Mouse (Mus musculus) testis, postnatal 14 days (tissue): Measurements from ENCODE around the gene Snx8.
"Not testable (repeated sequence)": the region's sequence is repeated elsewhere in the genome, so short reads cannot be mapped to it uniquely, and the experiment has no call there.

ENCODE experiments used
- DNase-seq: peaks from one replicate; pipeline ENCODE4 v3.0.0; 2021; ENCODE audit warnings: low spot score

The Snx8 gene

DNA sequence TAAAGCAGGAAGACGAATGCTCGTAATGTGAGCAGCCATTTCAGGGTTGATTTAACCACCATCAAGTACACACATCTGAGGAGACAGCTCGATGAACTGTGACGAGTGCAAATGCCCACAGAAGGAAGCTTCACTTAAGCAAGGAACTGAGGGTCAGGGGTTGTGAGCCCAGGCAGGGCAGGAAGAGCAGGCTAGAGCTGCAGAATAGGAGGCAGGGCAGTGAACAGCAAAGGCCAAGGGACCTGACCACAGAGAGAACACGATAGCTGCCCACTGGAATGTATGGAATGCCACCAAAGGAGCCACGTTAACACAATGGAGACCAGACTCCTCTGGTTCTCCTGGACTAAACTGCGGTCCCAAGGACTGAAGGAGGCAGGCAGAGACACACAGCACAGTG, 5.5 kb downstream of the Snx8 start:
- DNase-seq, result no peak

DNA sequence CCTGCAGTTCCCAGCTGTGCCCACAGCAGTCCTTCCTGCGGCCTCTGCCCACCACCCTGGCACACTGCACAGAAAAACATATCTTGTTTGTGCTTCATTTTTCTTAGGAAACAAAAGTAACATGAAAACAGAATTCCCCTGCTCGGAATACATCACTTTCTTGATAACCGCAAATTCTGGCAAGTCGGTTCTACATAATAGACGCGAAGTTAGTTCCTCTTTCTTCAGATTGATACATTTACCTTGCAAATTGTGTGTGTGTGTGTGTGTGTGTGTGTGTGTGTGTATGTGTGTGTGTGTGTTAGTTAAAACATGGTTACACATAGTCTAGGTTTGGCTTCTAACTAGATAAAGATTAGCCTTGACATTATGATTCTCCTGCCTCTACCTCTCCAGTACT, 6.4 kb downstream of the Snx8 start:
- no peak for DNase-seq

DNA sequence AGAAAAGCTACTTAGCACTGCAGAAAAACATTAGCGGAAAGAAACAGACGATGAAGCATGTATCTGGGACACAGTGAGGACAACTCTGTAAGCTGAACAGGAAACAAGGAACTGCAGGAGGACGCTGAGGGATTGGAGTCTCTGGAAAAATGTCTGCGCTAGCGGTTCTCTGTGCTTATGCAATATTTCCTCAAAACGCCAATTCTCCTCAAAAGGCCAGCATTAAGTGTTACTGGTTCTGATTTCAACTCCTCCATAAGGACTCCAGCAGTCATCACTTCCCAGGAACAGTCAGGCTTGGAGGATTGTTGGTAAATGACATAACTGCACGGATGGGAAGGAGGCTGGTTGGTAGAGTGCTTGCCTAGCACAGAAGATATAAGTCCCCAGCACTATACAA, 7.9 kb downstream of the Snx8 start:
- DNase-seq, result no peak

DNA sequence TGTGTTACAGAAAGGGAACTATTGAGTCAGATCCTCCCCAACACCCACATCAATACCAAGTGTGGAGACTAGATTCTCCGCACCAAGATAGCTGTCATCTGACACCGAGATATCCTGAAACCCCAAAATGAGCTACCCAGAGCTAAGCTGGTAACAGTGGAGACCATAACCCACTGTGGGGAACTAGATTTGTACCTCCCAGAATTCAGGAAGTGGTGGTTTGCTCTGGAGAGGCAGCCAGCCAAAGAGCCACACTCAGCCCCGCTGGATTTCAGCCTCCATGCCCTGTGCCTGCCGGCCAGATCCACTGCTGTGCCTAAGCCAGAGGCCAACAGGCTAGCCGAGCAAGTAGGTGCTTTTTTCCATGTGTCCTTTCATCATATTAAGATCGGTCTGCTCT, 9.8 kb downstream of the Snx8 start:
- no peak for DNase-seq

DNA sequence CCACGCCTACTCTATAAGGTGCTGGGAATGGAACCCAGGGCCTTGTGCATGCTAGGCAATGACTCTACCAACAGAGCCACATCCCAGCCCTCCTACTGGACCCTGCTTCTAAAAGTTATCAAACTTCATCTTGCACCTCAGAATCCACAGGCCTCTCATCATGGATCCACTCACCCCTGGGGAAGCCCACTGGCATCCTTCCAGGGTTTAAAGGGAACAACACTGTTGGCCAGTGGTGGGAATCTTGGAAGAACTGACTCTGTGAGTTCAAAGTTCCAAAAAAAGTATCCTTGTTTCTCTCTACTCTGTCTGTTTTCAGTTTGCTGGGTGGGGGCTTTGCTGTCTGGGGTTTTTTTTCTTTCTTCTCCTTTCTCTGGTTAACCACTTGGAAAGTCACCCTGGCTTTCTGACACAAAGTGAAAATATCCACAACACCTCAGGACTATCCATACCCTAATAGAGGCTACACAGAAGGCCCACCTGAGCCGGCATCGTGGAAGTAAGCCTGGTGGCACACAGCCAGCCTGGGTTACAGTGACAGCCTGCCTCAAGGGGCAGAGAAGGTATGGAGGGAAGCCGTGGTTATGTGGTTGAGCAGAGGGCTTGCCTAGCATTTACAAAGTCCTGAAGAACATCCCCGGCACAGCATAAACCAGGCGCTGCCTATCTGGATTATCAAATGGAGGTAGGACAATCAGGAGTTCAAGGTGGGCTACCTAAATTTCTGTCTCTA, 10.8 kb downstream of the Snx8 start:
- DNase-seq, result no peak

DNA sequence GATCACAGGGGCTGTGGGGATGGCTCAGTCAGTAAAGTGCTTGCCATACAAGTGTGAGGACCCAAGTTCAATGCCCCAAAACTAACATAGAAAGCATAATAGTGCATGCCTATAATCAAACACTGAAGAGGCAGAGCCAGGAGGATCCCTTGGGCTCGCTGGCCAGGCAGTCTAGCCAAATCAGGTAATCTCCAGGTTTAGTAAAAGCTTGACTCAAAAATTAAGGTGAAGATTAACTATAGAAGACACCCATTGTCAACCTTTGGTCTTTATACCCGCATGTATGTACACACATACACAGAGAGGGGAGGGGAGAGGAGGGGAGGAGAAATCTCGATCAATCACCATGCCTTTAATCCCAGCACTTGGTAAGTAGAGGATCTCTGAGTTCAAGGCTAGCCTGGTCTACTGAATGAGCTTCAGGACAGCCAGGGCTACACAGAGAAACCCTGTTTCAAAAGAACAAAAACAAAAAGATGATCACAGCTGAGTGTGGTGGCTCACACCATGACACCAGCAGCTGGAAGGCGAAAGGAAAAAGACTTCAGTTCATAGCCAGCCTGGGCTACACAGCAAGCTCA, 13.7 kb downstream of the Snx8 start:
- no peak for DNase-seq

DNA sequence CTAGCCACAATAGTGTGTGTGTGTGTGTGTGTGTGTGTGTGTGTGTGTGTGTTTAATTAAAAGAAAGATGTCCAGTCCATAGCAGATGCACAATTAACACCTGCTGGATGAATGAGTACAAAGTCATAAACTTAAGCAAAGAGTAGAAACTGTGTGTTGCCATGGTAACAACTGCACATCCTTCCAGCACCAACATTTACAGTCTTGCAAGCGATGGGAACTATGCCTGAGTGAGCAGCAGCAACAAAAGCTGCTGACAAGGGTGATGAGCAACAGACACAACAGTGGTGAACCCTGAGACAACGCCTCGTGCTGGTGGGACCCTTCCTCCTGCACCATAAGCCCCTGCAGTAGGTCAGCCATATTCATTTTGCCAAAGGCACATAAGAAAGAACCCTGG, 14.8 kb downstream of the Snx8 start:
- no peak for DNase-seq

DNA sequence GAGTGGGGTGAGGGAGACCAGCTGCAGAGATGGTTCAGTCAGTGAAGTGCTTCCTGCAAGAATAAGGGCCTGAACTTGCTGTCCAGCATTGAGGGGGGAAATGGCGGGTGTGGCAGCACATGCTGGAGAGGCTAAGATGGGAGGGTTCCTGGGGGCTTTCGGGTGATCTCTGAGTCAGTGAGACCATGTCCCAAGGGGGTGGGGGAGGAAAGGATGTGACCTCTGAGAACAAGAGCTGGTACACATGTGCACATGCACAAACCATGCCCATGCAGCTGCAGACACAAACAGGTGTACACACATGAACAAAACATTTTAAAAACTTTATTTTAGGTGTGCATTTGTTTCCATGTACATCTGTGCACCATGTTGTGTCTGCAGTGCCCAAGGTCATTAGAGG, 15.4 kb downstream of the Snx8 start:
- no peak for DNase-seq

DNA sequence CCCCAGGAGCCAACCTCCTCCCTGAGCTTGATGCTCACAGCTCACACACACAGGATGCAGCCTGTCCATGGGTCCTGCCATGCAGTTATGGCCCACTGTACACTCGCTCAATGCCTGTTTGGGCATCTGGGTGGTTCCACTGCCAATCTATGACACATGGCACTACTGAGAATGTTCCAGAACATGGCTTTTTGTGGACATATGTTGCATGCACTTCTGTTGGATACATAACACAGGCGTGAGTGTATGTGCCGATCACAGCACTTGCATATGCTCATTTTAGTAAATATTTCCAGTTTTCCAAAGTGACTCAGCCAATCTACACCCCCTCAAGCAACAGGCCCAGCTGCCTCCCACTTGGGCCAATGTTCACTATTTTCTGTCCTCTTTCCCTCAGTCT, 17.4 kb downstream of the Snx8 start:
- DNase-seq, result no peak

DNA sequence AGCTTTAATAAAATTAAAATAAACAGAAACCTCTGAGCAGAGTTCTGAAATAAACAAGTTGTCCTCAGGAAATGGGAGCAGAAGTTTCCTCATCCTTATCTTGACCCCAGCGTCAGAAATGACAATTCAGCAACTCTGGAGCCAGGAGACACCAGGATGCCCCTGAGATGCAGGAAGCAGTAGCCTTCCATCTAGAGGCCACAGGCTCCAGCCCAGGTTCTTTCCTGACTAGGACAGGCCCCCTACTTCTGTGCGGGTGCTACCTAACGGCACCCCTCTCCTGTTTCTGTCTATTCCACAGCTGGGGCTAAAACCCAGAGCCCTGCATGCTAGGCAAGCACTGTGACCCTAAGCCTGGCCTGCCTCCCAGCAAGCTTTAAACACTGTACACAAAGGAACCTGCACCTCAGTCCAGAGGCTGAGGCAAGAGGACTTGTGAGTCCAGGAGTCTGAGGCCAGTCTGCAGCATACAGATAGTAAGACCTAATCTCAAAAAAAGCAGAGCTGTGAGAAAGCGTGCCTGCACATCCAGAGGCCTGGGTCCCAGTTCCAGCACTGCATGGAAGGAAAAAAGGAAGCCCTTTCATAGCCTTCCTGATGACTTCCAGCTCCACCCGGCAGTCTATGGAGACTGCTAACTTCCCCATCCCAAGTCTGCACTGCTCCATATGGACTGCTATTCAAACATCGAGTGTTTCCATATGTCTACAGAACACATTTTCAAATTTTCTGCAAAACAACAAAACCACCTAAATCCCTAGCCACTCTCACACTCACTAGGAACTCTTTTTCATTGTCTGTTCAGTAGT, 18.4 kb downstream of the Snx8 start:
- no peak for DNase-seq

DNA sequence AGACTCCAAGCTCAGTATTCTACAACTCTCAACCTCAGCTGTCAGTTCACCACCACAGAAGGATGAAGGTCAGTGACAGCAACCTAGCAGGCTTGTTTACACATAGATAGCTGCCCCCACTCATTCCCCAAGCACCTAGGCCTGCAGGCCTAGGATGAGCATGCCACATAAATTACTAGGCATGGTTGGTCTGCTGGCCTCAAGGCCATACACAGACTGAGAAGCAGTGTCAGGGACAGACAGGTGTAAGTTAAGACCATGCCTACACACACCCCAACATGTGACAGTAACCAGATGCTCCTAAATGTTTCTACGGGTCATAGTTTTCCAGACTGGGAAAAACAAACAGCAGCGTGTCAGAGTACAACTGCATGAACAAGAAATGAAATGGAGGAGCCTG, 19.6 kb downstream of the Snx8 start:
- no peak for DNase-seq

DNA sequence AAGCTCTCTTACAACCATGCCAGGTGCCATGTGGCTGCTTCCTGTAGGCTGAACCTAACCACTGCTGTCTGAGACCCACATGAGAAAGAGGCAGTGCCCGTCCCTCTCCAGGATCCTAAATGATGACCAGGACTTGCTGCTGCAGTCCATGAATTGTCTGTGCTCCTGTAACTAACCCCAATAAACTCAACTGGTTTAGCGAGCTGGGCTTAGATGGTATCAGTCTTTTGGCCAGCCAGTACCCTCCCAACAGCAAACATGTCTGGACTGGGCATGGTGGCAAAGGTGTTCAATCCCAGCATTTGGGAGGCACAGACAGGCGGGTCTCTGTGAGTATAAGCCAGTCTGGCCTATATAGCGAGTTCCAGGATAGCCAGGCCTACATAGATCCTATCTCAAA, 20.1 kb downstream of the Snx8 start:
- no peak for DNase-seq

DNA sequence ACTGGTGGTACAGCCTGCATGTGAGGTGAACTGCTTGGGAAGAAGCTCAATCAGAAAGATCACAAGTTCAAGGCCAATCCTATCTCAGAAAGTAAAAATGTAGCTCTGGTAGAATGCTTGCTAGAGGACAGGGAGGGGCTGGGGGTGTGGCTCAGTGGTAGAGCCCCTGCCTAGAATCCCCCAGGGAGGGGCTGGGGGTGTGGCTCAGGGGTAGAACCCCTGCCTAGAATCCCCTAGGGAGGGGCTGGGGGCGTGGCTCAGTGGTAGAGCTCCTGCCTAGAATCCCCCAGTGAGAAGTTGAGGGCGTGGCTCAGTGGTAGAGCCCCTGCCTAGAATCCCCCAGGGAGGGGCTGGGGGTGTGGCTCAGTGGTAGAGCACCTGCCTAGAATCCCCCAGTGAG, 20.9 kb downstream of the Snx8 start:
- not testable (repeated sequence) for DNase-seq

DNA sequence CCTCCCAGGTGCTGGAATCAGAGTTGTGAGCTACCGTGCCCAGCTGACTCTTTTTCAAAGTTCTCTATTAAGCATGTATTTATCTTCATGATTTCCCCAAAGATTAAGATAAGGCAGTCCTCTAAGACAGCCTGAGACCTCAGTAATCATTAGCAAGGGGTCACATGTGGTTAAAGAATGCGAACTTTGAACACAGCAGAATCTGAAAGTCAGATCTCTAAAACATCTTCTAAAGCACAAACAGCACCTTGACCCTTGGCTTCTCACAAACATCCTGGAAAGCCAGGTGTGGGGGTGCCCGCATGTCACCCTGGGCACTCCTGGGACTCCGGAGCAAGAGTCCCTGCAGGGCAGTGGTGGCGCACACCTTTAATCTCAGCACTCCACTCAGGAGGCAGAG, 24.6 kb downstream of the Snx8 start:
- no peak for DNase-seq

DNA sequence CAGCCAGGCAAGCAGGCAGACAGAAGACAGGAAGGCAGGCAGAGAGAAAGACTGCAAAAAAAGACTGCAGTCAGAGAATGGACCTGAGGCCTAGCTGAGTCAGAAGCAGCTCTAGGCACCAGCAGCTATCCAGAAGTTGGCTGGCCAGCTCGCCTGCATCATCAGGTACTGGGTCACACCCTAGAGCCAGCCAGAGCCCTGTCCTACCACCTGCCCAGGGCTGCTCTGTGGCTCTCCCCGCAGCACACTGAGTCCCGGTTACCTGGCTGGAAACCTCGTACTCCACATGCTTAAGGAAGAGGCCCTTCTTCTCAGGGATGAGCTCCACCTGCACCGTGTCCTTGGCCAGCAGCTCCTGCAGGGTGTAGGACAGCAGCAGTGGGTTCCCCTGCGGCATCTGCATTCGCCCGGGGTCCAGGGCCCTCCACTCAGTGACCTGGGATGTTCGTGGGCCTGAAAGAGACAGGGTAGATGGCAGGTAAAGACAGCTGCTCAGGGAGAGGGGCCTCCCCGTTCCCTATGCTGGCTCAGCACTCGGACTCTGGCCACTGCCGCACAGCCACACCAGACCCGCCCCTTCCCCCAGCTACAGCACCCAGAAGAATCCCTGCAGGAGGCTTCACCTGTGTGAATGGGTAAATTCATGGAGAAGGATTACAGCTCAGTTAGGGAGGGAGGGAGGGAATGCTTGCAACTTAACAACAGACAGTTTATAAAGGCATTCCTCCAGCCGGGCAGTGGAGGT, 29.0 kb downstream of the Snx8 start:
- DNase-seq, result no peak

DNA sequence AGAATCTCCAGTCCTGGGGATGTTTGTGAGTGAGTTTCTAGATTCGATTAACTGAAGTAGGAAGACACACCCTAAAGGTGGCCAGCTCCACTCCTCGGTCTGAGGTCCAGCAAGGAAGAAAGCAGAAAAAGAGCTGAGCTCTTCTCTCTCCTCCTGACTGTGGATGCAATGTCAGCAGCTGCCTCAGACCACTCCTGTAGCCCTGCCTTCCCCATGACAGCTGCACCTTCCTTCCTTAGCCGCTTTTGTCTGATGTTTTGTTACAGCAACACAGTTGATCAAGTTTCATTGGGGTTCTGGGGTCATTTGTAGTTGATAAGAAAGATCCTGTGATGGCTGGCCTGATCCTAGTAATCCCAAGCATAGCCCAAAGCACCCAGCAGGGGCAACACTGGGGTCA, 31.6 kb downstream of the Snx8 start:
- DNase-seq, result no peak

DNA sequence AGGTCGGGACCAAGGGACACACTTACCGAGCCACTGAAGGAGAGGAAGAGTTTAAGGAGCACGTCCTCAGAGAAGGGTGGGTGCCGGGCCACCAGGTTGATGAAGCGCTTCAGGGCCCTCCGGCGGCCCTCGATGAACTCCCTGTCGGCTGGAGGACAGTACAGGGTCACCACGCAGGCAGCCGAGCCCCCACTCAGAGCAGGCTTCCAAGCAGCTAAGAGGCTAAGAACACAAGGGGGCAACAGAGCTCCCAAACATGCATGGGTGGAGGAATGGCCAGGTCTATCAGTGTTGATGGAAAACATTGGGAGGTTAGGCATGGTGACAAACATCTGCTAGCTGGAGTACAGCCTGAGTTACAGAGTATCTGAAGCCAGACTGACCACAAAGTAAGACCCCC, 33.1 kb downstream of the Snx8 start:
- DNase-seq, result no peak

DNA sequence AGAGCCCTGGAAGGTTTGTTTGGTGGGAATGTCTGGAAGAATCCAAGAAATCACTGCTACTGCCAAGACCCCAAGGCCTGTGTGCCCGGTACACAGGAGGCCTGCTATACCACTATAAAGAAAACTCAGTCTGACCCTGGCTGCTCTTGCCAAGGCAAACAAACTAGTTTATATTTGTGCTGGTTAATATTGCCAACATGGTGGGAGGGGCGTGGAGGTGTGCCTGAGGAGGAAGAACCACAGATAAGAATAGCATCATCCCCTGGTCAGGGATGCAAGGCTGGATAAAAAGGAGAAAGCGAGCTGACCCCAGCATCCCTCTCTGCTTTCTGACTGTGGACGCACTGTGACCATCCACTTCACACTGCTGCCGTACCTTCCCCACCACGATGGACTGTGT, 36.7 kb downstream of the Snx8 start:
- no peak for DNase-seq

DNA sequence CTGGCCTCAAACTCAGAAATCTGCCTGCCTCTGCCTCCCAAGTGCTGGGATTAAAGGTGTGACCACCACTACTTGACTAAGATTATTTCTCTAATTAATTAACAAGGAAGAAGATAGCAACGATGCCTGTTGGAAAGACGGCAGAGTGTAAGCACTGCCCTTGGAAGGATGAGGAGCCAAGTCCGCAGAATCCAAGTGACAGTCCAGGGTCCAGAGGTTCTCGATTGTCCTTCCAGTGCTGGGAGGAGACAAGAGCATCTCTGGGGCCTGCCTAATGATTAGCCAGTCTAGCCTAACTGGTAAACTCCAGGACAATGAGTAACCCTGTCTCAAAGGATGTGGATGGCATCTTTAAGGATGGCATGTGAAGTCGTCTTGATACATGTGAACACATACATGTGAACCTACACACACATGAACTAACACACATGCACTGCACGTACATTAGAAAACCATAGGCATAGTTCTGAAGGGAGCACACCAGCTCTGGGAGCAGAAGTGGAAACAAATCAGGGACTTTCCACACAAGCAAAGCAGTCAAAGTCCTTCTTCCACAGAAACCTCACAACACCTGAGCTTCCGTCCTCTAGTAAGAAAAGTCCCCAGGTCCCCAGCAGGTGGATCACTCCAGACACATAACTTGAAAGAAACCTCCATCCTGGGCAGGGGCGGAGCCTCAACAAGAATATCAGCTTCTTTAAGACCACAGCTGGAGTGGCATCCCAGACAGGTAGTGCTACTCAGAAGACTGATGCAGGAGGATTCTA, 38.1 kb downstream of the Snx8 start:
- no peak for DNase-seq

DNA sequence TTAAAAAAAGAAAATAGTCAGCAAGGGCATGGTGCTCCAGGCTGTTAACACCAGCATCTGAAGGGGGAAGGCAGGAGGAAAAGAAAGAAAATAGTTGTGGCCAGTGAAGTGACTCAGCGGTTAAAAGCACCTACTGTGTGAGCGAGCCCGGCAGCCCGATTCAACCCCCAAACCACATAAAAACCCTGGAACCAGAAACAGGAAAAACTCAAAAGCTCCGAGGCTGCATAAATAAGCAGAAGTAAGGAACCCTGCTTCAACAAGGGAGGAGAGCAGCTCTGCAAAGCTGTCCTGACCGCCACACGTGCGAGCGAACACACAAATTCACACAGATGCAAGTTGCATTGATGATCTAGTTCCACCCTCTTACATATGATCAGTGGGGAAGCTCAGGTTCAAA, 39.2 kb downstream of the Snx8 start:
- no peak for DNase-seq

DNA sequence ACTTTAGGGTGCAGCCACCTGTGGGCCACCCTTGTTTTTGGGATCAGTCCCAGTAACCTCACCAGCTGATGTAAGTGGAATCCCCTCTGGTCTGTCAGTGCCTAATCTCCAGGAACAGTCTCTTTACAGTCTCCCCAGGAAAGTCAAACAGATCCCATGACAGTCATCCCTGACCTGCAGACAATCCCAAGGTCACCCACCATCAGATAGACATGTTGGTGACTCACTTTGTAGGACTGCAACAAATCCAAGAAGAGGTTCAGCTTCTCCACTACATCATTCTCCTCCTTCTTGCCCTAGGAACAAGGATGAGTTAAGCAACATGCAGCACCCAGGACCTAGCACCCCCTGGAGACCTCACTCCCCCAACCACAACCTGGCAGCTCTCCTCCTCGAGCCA, 43.0 kb downstream of the Snx8 start:
- no peak for DNase-seq

DNA sequence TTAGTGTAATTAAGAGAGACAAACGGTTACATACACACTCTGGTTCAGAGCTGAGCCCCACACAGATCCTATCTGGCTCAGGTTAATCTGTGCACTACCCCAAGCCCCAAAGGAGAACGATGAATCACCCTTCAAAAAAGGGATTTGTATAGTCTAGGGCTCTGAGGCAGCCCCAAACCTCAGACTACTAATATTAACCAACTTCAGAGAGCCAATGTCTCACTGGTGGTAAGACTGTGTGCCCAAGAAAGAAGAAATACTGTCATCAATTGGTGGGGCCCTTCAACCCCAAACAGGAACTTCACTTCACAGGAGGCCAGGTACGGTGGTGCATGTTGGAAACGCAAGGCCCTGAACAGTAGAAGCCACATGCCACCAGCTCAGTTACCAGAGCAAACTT, 43.8 kb downstream of the Snx8 start:
- DNase-seq, result no peak
